Mouse (Mus musculus) kidney, adult 2 months (tissue): Measurements from ENCODE around the gene 1110032A03Rik. TPM values are rescaled to one million over a fixed set of nuclear protein-coding genes. Genes with fewer than 3 reads are reported as not detected.
A peak's percentile ranks its signal among the peaks of the same experiment; 100 is the strongest.

Source experiments
- DNase-seq: peaks from one replicate; pipeline ENCODE4 v3.0.0; 2021
- H3K27ac ChIP-seq: fragments of 200-500 bp; 2 replicates; pipeline ENCODE4 v1.5.1; 2012; ENCODE audit warnings: low read depth, low read length, control low read depth, inconsistent platforms; ENCODE audit not compliant: insufficient read depth
- H3K27me3 ChIP-seq: fragments of 200-500 bp; replicated peaks from 2 replicates; pipeline ENCODE4 v1.6.1; 2012; ENCODE audit warnings: mild to moderate bottlenecking, moderate library complexity, low read length, inconsistent platforms; ENCODE audit not compliant: control insufficient read depth, insufficient read depth
- H3K36me3 ChIP-seq: fragments of 200-500 bp; 2 replicates; pipeline ENCODE4 v1.6.1; 2012; ENCODE audit warnings: mild to moderate bottlenecking, moderate library complexity, low read length, inconsistent platforms; ENCODE audit not compliant: control insufficient read depth, insufficient read depth
- H3K4me1 ChIP-seq: fragments of 200-500 bp; 2 replicates; pipeline ENCODE4 v1.6.1; 2011; ENCODE audit warnings: low read length; ENCODE audit not compliant: control insufficient read depth, insufficient read depth
- H3K4me3 ChIP-seq: fragments of 200-500 bp; 2 replicates; pipeline ENCODE4 v1.5.1; 2011; ENCODE audit warnings: mild to moderate bottlenecking, low read depth, low read length, control low read depth; ENCODE audit not compliant: insufficient read depth
- CTCF ChIP-seq: fragments of 200-500 bp; conservative IDR thresholded peaks from 2 replicates; pipeline ENCODE4 v1.5.1; 2011; ENCODE audit warnings: low read depth, mild to moderate bottlenecking, control low read depth, low read length, moderate library complexity, mixed read lengths; ENCODE audit not compliant: insufficient read depth, insufficient read length
- POLR2A ChIP-seq: fragments of 200-500 bp; IDR thresholded peaks from one replicate; pipeline ENCODE4 v1.6.1; 2011; ENCODE audit warnings: low read depth, low read length, control low read depth
- WGBS: fragments of 180-500 bp; shearing (Covaris S2); methylation state at CpG from one replicate; pipeline ENCODE4 v1.1.7; 2018; 5-methylcytosine and 5-hydroxymethylcytosine counted together
- polyA plus RNA-seq: library from polyadenylated mRNA; depleted of rRNA; stranded (reverse); fragments of >200 nt; gene quantifications from 2 replicates; pipeline ENCODE4 v1.2.3, GENCODE M21; 2012

Gene 1110032A03Rik
- polyA plus RNA-seq, 1 experiment = 97.4 TPM

- WGBS = 63% methylated on average over 4 of the region's 4 CpGs
- Histone ChIP-seq H3K36me3 (no peaks in the 10 kb centered on the region), H3K4me1 (peaks cover 4% of the 10 kb centered on the region; the same call in 1 of the 2 replicates), H3K4me3 (no peak overlapping the region), H3K27ac (no peak overlapping the region), H3K27me3 (no peaks in the 10 kb centered on the region)
- TF ChIP-seq CTCF (no peak), POLR2A (no peak)
- DNase-seq = no peak
Measured at GRCm38 (mm10) chr9:50732560-50732959, 42.8 kb downstream of the 1110032A03Rik start.

DNA sequence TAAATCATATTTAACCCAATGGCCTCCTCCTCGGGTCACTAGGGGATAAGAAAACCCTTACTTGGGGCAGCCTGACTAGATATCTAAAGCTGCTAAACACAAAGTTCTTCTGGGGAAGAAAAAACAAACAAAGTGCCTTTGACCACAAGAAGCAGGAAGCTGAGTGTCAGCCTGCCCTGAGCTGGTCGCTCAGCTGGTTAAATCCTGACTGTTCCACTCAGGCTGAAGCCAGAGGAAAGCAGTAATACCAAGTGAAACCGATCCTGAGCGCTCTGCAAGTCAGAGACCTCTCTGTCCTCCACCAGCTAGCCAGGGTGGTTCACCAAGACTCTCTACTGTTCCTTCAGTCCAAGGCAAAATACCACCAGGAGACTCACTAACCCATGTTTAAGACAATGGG lies 45.7 kb downstream of the 1110032A03Rik start:
- TF ChIP-seq CTCF (no peak), POLR2A (no peak)
- DNase-seq = peak; percentile 51
- Histone ChIP-seq H3K4me1 (peaks cover 4% of the 10 kb centered on the region; the same call in 1 of the 2 replicates), H3K36me3 (no peaks in the 10 kb centered on the region), H3K27me3 (no peaks in the 10 kb centered on the region), H3K27ac (peak overlapping the region; percentile 75), H3K4me3 (no peak overlapping the region)
- 37% methylated on average over 4 of the region's 4 CpGs for WGBS

GRCm38 (mm10) chr9:50727925-50728651 lies 47.2 kb downstream of the 1110032A03Rik start:
- H3K36me3 ChIP-seq = no peaks in the 10 kb centered on the region
- no peak for TF ChIP-seq POLR2A
- TF ChIP-seq CTCF = no peak

DNA sequence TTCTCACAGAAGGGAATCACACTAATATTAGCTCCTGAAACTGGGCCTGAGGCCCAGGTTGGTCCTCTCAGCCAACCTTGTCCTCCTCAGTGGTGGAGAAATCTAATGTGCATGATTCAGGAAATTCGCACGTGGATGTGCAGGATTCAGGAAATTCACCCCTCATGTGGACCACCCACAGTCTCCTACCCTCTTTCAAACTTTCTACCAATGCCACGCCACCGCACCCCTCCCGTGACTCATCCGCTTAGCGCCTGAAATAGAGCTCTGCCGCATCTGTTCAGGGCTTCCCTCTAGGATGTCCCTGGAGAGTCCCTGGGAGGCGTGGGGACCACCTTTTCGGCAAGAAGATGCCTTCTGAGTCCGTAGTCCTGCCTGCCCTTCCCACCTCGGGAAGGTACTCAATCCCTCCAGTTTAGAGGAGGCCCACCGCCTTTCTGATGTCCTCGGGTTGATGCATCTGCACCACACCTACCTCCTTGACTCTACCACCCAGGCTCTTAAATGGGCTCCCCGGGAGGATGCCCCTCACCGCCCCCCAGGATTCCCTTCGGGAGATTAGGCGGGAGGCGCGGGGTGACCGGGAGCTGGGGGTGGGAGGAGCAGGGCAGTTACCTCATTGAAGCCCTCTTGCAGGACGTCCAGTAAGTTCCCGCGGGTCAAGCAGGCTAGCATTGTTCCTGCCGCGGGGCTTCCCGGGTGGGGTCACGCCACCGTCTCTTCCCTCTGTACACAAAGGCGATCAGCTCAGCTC lies 48.0 kb downstream of the 1110032A03Rik start:
- WGBS = 26% methylated on average over 30 of the region's 30 CpGs
- peak overlapping the region; percentile 53 for H3K4me3 ChIP-seq
- 0 out of 2 replicates have a peak overlapping the region, but pooled peaks have one; percentile 14 for H3K27ac ChIP-seq
- no peak for DNase-seq
- no peaks in the 10 kb centered on the region for H3K27me3 ChIP-seq
- H3K36me3 ChIP-seq = no peaks in the 10 kb centered on the region
- TF ChIP-seq CTCF (no peak), POLR2A (no peak)
- H3K4me1 ChIP-seq = peaks cover 7% of the 10 kb centered on the region; the same call in 1 of the 2 replicates

More at GRCm38 (mm10) chr9:50727925-50728651, 47.2 kb downstream of the 1110032A03Rik start:
- Histone ChIP-seq H3K4me1 (peaks cover 6% of the 10 kb centered on the region; the same call in 1 of the 2 replicates), H3K27me3 (no peaks in the 10 kb centered on the region), H3K27ac (no peak overlapping the region), H3K4me3 (peak overlapping the region; percentile 53)
- under 1% methylated on average over 45 of the region's 45 CpGs for WGBS
- peak; percentile 65 for DNase-seq

- no peak for TF ChIP-seq CTCF
- no peak for TF ChIP-seq POLR2A
- Histone ChIP-seq H3K4me1 (peaks cover 7% of the 10 kb centered on the region; the same call in 1 of the 2 replicates), H3K27me3 (no peaks in the 10 kb centered on the region), H3K4me3 (no peak overlapping the region), H3K36me3 (no peaks in the 10 kb centered on the region), H3K27ac (peak overlapping the region; percentile 19)
- no peak for DNase-seq
- WGBS = 57% methylated on average over 8 of the region's 8 CpGs
Measured at GRCm38 (mm10) chr9:50725921-50726590, 49.3 kb downstream of the 1110032A03Rik start.

GRCm38 (mm10) chr9:50724661-50725330 lies 50.5 kb downstream of the 1110032A03Rik start:
- DNase-seq = no peak
- Histone ChIP-seq H3K4me3 (no peak overlapping the region), H3K27ac (no peak overlapping the region), H3K4me1 (peaks cover 7% of the 10 kb centered on the region; the same call in 1 of the 2 replicates), H3K36me3 (no peaks in the 10 kb centered on the region), H3K27me3 (no peaks in the 10 kb centered on the region)
- TF ChIP-seq POLR2A (no peak), CTCF (no peak)
- 48% methylated on average over 3 of the region's 3 CpGs for WGBS
